Mouse (Mus musculus) embryo, embryonic 11.5 days (tissue): Measurements from ENCODE around the gene Zfp69.

Experiments used
- DNase-seq: peaks from one replicate; pipeline ENCODE4 v3.0.0-alpha.2; 2012; ENCODE audit warnings: low read depth, low spot score

The Zfp69 gene

DNA sequence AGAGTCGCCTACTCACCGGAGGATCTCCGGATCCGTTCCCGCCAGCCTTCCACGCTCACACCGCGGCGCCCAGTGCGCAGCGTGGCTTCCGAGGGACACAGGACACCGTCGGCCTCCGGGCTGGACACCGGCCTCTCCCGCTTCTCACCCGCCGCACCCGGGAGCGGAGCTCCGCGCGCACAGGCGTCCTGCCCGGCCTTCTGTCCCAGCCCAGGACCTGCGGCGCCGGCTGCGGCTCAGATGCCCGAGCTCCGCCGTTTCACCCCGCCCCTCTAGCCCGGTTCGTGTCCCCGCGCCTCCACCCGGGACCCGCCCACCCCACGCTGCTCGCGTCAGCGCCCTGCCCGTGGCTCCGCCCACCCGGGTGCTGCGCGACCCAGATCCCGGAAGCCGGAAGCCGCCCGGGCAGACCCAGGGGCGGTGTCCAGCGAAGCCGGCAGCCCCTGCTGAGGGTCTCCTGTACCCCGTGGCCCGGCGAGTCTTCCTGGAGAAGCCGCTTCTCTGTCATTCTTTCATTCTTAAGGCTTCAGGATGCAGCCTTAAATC lies at the start of gene Zfp69:
Gene Zfp69 (minus strand): TSS at position 272 of the 546 bp plus-strand sequence.
- peak; percentile 87 for DNase-seq

DNA sequence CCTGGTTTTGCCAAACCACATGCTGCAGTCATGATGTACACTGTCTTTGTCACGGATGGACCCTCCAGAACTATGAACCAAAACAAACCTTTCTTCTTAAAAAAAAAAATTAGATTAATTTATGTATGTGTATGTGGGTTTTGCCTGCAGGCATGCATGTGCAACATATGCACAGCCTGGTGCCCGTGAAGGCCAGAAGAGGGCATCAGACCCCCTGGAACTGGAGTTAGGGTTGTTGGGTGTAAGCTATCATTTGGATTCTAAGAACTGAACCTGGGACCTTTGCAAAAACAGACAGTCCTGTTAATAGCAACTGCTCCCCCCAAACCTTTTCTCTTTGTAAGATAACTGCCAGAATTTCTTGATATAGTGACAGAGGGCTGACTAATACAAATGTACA lies 49.5 kb upstream of the Zfp69 start:
- DNase-seq: no peak

DNA sequence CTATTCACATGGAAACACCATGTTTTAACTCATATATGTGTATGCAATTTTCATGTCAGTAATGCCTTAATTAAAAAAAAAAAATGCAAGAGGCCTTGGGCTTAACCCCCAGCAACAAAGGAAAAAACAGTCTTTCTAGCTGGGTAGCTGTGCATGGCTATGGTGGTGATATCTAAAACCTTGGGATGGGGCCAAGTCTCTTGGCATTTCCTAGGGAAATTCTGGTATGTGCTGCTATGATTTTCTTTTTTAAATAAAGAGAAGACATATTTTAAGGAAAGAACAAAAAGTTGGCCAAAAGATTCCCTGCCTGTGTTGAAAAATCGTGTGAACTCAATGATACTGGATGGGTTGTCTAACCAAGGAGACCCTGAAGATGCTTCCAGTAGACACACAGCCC lies 44.4 kb upstream of the Zfp69 start:
- no peak for DNase-seq

DNA sequence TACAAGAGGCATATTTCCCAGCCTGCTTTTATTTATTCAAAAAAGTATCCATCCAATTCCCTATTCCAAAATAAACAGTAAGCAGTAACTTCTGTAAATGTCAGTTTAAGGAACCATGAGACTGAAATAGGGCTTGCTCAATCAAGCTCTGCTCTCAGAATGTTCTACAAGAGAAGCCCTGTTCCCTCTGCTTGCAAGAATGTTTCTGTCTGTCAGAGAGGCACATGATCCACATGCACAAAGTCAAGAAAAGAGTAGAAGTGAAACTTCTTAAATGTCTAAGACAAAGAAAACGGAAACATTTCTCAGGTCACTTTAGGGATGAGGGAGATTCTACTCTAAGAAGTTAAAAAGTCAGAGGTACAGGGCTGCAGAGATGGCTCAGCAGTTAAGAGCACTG lies 41.5 kb upstream of the Zfp69 start:
- no peak for DNase-seq

DNA sequence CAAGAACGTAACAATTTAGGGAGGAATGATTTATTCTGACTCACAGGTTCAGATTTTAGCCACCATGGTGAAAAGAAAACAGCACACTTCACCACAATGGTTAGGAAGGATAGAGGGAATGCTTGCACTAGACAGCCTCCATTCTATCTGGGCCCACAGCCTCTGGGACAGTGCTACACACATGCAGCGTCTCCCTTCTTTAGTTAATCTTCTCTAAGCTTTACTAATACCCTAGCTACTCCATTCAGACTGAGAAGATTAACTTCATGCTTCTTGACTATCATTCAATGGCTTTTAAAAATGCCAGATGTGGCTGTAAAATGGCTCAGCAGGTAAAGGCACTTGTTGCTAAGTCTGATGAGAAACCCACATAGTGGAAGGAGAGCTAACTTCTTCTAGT lies 40.8 kb upstream of the Zfp69 start:
- DNase-seq: no peak

DNA sequence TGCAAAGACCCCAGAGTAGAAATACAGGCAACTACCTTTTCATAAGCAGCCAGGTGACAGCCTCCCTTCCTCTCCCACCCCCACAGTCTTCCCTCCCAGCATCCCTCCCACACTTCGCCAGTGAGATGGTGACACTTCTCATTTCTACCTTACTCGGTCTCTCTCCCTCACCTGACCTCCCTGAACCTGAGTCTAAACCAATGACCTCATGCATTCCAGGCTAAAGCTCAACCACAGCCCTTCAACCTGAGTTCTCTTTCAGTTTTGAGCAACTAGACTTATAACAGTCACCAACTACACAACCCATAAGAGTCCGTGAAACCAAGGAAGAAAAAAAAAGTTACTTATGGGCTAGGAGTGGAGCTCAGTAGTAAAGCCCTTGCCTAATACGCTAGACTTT lies 35.8 kb upstream of the Zfp69 start:
- DNase-seq: no peak

DNA sequence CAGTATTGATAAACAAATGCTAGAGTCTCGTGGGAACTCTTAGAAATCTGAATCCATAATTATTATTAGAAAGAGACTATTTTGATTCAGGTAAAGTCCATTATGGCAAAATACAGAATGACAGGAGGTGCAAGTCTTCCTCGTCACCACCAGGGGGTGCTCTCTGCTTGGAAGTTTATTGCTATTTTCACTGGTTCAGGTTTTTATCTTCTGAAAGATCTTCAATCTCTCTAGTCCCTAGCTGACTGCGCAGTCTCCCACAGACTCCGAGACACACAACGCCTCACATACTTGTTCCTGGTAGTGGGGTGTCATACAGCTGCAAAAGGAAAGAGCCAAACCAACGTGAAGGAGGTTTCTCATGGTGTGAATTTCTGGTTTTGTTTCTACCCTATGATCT lies 34.9 kb upstream of the Zfp69 start:
- DNase-seq: peak; percentile 30

DNA sequence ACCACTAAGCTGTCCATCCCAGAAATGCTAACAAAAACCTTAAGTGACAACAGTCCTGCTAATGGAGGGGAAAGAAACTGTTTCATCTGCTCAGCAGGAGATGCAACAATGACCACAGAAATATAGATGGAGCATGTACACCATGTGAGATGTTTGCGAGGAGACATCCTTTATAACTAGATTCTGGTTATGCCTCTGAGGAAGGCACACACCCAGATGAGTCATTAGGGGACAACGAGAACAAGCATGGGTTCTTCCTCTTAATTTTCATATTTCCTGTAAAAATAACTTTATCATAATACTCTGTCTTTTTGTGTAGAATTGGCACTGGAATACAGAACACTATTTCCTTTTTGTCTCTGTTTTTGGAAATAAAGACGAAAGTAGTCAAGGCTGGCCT lies 26.7 kb upstream of the Zfp69 start:
- DNase-seq: no peak

DNA sequence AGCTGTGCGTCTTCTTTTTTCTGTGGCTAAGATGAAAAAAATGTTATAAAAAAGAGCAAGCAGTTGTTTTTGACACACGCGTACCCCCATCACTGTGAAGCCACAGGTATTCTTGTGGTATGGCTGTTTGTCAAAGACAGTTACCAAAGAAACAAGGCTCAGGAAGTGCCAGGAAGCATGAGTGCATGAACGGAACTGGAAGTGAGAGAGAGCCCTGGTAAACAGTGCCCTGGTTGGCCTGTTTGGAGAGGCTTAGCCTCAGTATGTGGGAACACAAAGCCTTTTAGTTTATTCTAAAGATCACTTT lies 23.9 kb upstream of the Zfp69 start:
- no peak for DNase-seq

DNA sequence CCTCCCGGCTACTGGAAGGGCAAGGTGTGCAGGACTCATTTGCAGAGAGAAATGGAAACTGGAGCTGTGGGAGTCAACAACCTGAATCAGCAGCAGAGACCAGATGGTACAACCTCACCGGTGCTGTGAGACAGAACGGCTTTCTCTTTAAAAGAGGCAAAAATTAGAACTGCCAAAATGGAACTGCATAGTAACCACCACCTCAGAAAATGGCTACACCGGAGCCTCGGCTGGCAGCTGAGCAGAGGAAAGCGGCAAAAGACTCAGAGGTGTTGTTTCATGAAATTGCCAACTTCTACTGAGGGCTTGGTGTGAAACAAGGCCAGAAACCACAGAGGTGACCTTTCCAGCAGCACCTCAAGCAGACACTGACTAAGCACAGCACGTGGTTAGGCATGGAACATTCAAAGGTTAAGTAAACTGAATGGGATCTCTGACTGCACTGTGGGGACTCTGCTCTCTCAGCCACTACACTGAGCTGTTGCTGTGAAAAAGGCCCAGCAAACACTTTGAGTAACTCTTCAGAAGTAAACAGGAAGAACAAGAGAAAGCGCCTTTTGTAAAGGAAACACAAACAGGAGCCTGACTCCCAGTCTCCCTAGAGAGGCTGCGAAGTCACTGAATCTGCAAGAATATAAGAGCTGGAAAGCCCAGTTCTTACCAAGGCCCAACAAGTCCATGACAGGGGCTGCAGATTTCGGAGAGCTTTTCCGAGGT lies 23.4 kb upstream of the Zfp69 start:
- no peak for DNase-seq

DNA sequence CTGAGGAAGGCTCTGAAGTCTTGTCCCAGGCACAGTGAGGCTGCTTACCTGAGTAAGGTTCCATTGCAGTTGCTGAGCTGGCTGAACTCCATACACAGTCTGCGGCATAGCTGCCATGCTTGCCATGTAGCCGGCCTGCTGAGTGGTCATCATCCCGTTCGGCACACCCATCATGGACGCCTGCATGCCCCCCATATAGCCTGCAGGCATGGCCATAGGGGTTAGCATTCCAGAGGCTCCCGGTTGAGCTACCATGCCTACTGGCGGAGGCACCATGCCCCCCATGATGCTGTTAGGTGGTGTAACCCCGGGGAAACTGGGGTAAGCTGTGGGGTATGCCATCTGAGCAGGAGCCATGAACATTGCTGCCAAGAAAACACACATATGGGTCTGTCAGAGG lies 20.3 kb upstream of the Zfp69 start:
- DNase-seq: no peak

DNA sequence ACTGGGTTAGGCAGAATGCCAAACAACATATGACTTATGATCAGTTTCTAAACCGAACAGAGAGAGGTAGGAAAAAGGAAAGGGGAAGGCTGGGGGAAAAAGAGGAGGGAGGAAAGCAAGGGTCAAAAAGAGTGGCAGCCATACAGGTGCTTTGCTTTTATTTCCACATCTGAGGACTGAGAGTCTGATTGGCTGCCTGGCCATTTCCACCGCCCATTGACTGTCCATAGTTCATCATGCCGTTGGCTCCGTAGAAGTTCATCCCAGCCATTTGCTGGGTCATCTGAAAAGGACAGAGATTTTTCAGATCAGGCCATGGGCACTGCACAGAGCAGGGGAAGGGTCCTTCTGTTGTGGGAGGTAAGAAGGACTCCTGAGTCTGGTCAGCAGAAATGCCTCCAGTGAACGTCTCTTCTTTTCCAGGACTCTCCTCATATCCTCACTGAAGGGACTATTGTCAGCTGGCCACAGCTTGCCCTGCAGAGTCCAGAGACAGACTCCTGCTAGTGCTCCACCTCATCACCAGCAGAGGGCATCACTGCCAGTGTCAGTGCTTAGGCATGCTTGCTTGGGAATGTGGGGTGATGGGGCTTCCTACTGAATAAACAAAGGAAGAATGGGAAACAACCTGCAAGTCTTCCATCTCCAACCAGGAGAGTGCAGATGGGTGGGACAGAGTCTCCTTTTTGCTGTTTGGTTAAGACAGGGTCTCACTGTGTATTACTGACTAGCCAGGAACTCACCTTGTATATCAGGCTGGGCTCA lies 18.1 kb upstream of the Zfp69 start:
- DNase-seq: no peak

DNA sequence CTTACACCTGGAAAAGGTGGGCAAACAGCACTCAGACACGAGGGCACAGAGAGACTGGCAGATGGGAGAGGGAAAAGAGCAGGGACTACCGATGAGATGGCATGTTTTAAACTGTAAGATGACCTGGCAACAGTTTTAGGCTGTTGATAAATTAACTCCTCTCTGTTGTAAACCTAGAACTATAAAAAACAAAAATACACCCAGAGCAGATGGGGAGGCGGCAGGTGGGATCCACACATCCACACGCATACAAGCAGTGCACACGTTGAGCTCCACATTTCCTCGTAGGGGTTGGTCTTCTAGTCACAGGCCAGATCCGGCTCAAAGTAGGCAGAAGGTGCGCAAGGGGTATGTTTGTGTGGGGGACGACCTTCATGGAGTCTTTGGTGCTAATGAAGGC lies 17.0 kb upstream of the Zfp69 start:
- DNase-seq: no peak

DNA sequence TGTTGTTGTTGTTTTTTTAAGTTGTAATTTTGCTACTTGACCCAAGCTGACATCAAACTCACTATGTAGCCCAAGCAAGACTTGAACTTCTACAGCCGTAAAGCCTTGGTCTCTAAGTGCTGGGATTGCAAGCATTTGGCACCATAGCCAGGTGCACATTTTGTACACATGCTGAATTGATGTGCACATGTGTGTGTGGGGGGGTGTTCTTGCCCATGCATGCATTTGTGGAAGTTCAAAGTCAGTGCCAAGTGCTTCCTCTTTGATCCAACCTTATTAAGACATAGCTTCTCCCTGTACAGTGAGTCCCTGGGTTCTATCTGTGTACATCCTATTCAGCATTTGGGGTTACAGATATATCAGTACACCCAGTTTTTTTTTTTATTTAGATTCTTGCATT lies 4.1 kb upstream of the Zfp69 start:
- no peak for DNase-seq

DNA sequence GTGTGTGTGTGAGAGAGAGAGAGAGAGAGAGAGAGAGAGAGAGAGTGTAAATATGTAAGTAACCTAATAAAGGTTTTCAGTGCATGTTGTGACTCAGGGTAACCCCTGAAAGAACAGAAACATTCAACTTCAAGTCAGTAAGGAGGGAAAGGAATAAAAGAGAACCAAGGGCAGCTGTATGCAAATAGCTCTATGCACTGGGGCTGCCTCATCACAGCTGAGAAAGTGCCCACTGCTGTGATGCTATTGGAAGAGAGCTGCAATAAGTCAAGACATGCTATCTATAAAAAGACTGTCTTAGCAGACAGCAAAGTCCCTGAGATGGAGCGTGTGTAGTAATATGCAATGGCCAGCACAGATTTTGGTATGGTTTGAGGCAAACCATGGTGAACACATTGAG lies 2.2 kb upstream of the Zfp69 start:
- no peak for DNase-seq

DNA sequence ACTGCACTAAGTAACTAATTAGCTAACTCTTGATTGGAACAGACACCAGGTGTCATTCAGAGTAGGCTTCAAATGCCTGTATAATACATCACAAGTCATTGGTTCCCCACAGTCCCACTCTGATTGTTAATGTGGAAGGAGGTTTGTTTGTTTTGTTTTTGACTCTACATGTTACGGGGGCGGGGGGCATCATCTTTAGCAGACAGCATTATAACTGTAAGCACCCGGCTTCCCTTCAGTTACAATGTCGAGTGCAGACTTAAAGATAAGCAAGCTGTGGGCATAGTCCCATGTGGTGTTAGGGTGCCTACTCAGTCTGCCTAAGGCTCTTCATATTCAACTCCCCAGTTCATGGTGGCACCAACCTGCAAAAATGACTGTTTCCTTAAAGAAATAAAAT lies 1.5 kb upstream of the Zfp69 start:
- no peak for DNase-seq

DNA sequence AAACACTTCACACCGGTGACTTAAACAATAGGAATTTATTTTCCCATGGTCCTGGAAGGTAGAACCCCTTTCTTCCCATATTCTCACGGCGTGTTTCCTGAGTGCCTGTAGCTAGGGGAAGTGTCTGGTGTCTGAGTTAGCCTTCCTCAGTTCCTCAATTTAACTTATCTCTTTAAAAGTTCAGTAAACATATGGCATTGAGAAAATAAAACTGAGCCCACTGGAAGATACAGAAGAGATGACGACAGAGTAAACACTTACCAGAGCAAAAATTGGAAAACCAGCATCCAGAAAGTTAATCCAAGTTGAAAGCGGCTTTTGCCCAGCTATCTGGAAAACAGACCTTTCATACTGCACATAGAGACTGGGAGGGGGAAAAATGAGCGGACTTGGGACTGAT lies 664 bp upstream of the Zfp69 start:
- DNase-seq: no peak

DNA sequence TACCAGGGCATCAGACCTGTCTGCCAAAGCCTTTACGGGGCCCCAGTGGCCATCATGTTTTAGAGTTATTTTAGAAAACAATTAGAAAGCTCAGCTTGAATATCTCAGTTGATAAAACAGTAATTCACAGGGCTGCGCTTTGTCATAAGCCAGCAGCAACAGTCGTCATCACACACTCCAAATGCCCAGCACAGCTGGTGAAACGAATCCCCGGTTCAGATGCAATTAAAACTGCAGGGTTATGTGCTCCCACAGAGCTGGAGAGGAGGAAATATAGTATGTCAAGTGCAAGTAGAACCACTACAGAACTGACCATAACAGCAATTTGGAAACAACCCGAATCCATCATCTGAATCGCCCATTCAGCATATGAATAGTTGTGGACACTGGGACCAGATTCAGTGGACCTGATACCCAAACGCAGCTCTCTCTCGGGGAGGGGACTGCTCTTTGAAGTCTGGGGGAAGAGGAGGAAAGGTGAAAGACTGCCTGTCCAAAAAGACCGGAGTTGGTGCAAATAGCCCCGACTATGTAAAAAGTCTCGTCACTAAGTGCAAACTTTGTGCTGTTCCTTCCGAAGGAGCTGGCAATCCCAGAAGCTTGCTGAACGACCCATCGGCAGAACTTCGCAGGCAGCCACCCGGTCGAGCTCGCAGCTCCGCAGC lies 604 bp downstream of the Zfp69 start:
- no peak for DNase-seq

DNA sequence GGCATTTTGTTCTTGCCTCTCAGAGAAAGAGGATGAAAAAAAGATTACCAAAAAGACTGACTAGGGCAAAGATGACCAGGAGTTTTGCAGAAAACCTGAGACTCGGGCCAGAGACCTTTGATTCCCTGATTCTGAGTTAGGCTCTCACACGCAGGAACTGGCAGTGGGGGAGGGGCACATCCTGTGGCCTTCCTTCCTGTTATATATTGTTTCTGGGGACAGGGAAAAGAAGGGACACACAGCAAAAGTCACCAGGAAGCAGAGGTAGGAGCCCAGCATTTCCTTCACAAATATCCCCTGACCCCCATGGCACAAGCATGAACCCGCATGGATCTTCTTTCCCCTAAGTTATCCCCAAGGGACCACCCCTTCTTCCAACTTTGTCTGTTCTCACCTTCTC lies 2.6 kb downstream of the Zfp69 start:
- DNase-seq: no peak

DNA sequence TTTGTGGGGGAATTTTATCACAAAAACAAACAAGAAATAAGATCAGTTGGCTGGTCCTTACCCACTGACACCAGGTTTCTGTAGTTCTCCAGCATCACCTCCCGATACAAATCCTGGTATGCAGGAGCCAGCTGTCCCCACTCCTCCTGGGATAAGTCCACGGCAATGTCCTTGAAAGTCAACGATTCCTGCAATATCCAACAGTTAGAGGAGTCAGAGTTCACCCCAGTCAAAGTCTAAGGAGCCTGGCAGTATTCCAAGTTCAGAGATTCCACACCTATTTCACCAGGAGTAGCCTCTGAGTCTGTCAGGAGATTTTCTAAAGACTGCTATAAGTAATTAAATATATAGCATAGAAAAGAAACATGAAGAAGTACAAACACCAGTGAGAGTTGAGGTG lies 16.5 kb downstream of the Zfp69 start:
- DNase-seq: no peak

DNA sequence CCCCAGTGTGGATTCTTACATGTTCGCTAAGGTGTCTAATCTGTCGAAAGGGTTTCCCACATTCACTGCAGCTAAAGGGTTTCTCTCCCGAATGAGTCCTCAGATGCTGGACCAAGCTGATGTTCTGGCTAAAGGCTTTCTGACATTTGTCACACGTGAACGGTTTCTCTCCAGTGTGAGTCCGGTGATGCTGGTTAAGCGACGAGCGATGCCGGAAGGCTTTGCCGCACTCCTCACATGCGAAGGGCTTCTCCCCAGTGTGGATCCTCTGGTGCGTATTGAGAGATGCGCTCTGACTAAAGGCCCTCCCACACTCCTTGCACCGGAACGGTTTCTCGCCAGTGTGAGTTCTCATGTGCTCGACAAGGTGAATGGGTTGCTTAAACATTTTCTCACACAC lies 20.8 kb downstream of the Zfp69 start:
- DNase-seq: no peak

DNA sequence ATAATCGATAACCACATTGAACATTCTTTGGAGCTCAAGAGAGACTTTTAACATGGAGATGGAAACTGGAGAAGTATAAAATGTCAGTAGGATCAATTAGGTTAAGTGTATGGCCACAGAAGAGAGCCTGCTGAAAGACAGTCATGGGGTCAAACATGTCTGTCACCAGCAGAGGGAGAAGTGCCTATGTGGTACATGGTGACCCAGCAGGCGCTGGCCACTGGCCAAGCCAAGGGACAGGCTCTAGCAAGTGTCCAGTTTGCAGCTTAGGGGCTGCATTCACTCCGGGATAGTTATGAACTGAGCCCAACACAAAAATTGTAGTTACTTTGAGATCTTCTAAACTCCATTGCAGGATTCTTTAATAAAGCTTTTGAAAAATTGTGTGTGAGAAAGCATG lies 22.8 kb downstream of the Zfp69 start:
- DNase-seq: no peak

DNA sequence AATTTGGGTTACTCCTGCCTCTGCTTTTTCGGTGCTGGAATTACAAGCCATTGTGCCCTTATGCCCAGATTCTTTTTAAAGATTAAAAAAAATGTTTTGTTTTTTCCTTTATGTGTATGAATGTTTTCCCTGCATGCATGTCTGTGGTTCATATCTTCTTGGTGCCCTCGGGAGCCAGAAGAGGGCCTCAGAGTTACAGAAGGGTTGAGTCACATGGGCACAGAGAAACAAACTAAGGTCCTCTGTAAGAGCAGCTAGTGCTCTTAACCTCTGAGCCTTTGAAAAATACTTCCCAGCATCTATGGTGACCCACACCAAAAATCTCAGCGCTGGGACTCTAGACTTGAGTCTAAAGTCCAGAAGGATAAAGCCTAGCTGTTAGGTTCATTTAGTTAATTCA lies 26.1 kb downstream of the Zfp69 start:
- no peak for DNase-seq
